Mouse (Mus musculus) spleen, adult 18-20 months (tissue): ENCODE results near the gene Rgl1.
"Not testable (repeated sequence)": the region's sequence is repeated elsewhere in the genome, so short reads cannot be mapped to it uniquely, and the experiment has no call there.

Experiments
- DNase-seq, 2 experiments: peaks; one replicate each; pipeline ENCODE4 v3.0.0; 2022; ENCODE audit warnings: mixed read lengths in 2 of 2

Gene Rgl1

GRCm38 (mm10) chr1:152766032-152766772 is at the start of gene Rgl1, which contains the start of gene Arpc5:
Gene Rgl1, minus strand, starts transcription at chr1:152766351.
Gene Arpc5, plus strand, starts transcription at chr1:152766542.
- peak; percentile 96 to 98 for DNase-seq

GRCm38 (mm10) chr1:152815265-152815701 is 49.1 kb upstream of the Rgl1 start:
- no peak for DNase-seq

GRCm38 (mm10) chr1:152810533-152811439 is 44.6 kb upstream of the Rgl1 start:
- DNase-seq: no peak

GRCm38 (mm10) chr1:152809541-152810252 is 43.5 kb upstream of the Rgl1 start:
- no peak for DNase-seq

- DNase-seq: no peak
These were observed 42.2 kb upstream of the Rgl1 start for GRCm38 (mm10) chr1:152808392-152808680.

- DNase-seq: peak; percentile 46 to 48
These were observed 41.7 kb upstream of the Rgl1 start for GRCm38 (mm10) chr1:152807619-152808391.

- no peak for DNase-seq
These were observed 38.8 kb upstream of the Rgl1 start for GRCm38 (mm10) chr1:152804907-152805306.

- no peak for DNase-seq
These were observed 34.6 kb upstream of the Rgl1 start for GRCm38 (mm10) chr1:152800633-152801176.

GRCm38 (mm10) chr1:152799897-152800296 is 33.7 kb upstream of the Rgl1 start, which contains the start of gene Ncf2:
Gene Ncf2, plus strand, starts transcription at chr1:152800194.
- DNase-seq: no peak

- DNase-seq: no peak
These were observed 32.0 kb upstream of the Rgl1 start for GRCm38 (mm10) chr1:152798125-152798524.

GRCm38 (mm10) chr1:152796683-152797263 is 30.6 kb upstream of the Rgl1 start:
- no peak for DNase-seq

- no peak for DNase-seq
These were observed 29.6 kb upstream of the Rgl1 start for GRCm38 (mm10) chr1:152795688-152796255.

GRCm38 (mm10) chr1:152793495-152794130 is 27.5 kb upstream of the Rgl1 start:
- no peak for DNase-seq

GRCm38 (mm10) chr1:152792736-152793494 is 26.8 kb upstream of the Rgl1 start:
- DNase-seq: no peak

- DNase-seq: no peak
These were observed 25.1 kb upstream of the Rgl1 start for GRCm38 (mm10) chr1:152791269-152791668.

- DNase-seq: no peak
These were observed 24.7 kb upstream of the Rgl1 start for GRCm38 (mm10) chr1:152790821-152791220.

- peak in 1 of 2 experiments; percentile 55 for DNase-seq
These were observed 24.1 kb upstream of the Rgl1 start for GRCm38 (mm10) chr1:152790254-152790653.

- DNase-seq: no peak
These were observed 22.0 kb upstream of the Rgl1 start for GRCm38 (mm10) chr1:152788121-152788660.

GRCm38 (mm10) chr1:152786953-152787352 is 20.8 kb upstream of the Rgl1 start:
- no peak for DNase-seq

GRCm38 (mm10) chr1:152785446-152785845 is 19.3 kb upstream of the Rgl1 start:
- not testable (repeated sequence) for DNase-seq
